Mouse (Mus musculus): ENCODE measurements around the gene Stoml2.

Gene Stoml2

DNA sequence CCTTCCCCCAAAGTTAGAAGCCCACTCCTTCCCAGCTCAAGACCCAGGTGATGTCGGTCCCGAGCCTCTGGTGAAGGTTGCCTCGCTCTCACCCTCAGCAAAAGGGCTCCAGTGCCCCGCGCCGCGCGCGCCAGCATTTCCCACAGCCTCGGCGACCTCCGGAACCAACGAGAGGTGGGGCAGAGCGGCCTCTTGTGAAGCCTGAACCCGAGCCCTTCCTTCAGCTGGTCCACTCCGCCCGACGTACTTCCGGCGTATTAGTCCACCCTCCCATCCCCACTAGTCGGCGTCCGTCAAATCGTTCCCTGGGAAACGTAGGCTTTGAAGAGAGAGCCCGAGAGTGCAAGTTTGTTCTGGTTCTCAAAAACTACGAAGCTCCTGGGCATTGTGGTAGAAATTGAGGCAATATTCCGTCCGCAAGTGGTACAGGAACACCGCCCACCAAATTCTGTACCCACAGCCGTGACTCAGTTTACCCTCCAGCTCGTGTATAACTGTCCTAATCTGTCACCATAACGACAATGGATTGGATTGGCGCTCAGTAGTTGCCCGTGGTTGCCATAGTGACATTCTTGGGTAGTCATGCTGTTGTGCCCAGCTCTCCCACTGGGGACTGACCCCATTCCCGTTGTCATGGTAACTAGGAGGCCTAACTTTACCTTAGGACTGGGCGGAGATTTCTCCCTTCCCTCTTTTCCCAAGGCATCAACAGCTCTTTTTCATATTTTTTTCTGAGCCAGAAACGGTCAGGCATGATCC is at the start of gene Stoml2:
Gene Stoml2 (minus strand): TSS at position 474 of the 759 bp plus-strand sequence.
- peak; percentile 93 for DNase-seq (ENCODE audit: low spot score)

DNA sequence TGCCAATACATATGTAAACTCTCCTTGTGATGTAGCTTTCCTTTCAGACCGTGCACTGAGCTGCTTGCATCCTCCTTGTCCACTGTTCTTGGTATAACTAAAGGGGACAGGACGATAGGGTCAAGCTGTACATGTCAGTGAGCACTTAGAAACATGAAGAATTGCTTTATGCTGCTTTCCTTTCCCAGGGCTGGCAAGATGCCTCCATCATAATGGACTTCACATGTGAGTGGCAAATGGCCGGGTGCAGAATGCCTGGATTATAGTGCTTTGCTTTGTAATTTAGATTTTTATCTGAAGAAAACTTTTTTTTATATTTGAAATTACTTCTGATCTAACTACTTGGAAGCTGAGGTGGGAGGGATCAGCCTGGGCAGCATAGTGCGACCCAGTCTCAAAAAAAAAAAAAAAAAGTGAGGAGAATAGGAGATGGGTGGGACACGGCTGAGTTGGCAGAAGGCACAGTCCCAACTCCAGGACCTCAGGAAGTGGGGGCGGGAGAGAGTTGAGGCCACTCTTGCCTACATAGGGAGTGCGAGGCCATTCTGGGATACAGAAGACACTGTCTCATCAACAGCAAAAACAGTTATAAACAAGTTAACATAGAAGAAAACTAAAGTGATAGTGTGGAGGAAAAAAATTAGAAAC is 46.7 kb upstream of the Stoml2 start:
- DNase-seq (ENCODE audit: low spot score), result no peak

DNA sequence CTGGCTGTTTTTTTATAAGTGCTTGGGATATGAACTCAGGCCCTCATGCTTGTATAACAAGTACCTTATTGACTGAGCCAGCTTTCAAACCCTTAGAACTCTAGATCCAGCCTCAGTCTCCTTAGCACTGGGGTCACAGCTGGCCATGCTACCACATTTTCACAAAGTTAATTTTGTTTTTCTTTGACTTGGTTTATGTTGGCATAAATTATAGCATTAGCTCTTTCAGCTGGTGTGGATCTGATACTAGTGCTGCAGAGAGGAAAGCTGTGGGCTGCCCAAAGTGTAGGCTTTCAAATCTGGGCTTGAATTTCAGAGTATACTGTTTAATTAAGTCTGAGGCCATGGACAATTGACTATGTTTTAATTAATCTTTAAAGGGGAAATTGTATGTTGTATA is 43.4 kb upstream of the Stoml2 start:
- no peak for DNase-seq (ENCODE audit: low spot score)

DNA sequence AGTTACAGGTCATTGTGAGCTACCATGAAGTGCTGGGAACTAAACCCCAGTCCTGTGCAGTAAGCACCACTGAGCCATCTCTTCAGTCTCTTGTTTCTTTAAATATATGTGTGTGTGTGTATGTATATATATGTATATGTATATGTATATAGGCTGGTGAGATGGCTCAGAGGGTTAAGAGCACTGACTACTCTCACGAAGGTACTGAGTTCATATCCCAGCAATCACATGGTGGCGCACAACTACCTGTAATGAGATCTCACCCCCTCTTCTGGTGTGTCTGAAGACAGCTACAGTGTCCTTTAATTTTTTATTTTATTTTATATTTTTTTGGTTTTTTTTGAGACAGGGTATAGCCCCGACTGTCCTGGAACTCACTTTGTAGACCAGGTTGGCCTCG is 34.0 kb upstream of the Stoml2 start:
- DNase-seq (ENCODE audit: low spot score), result no peak

DNA sequence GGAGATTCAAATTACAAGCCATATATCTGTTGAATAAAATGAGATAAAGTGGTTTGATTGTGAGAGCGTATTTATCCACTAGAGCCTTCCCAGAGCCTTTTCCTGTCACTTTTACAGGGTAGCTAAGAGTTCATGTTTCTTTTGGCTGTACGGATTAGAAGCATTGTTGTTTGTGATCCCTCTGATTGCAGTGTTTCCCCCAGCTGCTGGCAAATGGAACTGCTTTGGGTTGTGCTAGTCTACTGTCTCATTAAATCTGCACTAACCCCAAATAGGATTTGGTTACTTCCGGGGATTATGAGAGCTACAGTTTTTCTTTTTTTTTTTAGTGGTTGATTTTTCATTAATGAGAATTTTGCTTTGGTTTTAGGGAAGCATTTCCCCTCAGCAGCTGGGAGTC is 28.8 kb upstream of the Stoml2 start:
- DNase-seq (ENCODE audit: low spot score), result no peak

DNA sequence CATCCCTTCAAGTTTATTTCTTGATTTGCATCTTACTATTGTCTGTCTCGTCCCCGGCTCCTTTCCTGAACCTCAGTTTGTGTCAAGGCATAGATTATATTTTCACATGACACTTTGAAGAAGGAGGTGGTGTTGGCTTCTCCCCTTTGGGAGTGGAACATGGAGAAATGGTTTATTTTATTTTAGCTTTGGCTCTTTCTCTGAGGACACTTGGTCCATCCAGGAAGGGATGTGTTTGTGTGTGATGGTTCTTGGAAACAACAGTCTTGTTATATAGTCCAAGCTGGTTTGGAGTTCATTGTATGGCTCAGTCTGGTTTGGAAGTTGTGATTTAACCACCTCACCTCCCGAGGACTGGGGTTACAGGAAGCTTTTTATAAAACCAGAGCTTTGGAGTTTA is 28.2 kb upstream of the Stoml2 start:
- no peak for DNase-seq (ENCODE audit: low spot score)

DNA sequence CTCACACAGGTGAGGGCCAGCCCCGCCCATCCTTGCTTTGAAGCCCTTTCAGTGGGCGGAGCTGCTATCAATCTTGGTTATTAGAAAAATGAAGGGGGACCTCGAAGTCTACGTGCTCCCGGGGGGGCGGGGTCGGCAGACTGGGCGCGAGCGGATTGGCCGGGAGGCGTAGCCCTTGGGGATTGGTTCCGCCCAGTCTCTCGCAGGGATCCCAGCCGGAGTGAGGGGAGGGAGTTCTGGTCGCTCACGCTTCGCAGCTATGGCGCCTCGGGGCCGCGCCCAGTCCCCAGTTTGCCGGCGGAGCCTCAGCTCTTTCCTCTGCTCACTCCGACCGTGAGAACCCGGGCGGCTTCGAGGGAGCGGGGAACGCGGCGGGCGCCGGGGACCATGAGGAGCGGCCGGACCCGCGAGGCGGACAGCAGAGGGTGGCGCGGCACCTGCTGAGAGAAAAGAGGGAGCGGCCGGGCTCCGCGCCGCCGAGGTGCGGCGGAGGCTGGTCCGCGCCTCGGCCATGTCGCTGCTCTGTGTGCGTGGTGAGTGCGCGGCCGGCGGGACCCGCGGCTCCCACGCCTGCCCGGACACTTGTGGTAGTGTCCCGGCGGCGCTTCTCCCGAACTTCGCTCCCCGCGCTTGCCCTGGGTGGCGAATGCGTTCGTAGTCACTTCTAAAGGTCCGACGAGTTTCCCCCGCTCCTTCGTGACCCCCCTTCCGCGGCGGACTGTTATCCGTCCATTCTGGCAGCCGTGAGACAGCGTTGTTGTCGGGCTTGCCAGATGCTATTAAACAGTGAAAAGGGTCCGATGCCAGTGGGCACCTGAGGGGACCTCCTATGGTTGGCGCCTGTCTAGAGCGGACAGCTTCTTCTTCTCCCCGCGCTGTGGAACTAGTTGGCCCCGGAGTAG is 27.5 kb upstream of the Stoml2 start, which contains the start of gene Unc13b:
Gene Unc13b (plus strand): TSS at position 201 of the 902 bp plus-strand sequence.
- DNase-seq (ENCODE audit: low spot score), result peak; percentile 94

DNA sequence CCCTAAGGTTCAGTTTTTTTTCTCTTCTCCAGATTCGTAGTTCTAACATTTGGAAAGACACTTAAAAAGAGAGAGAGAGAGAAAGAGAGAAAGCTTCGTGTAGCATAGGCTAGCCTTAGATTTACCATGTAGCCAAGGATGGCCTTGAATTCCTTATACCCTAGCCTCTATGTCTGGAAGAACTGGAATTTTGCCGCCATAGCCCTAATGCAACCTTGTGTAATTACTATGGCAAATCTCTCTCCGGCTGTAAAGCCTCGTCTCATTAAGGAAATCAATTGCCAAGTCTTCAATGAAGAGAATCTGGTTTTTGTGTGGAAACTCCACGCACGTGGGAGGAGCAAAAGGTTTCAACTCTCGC is 26.9 kb upstream of the Stoml2 start:
- DNase-seq (ENCODE audit: low spot score), result no peak

DNA sequence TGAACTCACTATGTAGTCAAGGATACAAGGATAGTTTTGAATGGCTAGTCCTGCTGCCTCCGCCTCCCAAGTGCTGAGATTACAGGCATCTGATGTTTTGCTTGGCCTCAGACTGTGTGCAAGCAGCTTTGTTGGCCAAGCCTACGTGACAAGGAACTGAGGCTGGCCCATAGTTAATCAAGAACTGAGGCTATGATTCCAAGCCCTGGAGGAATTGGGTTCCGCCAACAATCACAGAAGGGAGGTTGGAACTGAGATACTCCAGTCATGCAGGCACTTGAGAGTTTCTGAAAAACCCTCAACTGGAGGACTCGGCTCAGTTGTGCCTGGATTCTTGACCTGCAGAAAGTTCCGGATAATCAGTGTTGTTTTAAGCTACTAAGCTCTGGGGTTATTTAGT is 26.1 kb upstream of the Stoml2 start:
- no peak for DNase-seq (ENCODE audit: low spot score)

DNA sequence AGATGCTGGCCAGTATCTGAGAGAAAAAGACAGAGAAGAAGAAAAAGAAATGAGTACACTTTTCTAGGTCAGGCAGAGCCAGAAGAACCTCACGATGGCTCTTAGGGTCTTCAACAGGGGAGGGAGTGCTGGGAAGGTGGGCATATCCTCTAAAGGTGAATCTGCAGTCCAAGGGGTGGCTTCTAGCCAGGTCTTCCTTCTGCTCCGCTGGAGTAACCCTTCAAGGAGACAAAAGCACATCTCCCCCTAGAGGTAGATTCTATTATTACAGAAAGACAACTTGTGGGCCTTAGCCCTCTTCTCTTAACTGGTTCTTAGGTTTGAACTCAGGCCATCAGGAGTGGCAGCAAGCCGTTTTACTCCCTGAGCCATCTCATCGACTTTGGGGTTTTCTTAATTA is 21.1 kb upstream of the Stoml2 start:
- DNase-seq (ENCODE audit: low spot score), result no peak

DNA sequence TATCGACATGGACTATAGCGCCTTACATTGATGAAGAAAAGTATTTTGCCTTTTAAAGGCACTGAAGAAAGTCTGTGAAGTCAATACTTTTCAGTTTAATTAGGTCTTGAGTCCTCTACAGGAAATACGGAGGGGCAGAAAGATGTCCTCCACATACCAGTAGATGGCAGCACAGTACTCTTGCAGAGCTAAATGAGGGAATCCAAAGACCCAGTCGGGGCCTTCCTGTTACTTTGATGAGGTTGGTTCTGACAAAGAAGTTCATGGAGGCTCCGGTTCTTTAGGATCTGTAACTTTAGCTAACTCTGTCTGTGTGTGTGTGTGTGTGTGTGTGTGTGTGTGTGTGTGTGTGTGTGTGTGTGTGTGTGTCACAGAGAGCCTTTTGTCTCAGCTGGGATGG is 15.7 kb upstream of the Stoml2 start:
- peak; percentile 79 for DNase-seq (ENCODE audit: low spot score)

DNA sequence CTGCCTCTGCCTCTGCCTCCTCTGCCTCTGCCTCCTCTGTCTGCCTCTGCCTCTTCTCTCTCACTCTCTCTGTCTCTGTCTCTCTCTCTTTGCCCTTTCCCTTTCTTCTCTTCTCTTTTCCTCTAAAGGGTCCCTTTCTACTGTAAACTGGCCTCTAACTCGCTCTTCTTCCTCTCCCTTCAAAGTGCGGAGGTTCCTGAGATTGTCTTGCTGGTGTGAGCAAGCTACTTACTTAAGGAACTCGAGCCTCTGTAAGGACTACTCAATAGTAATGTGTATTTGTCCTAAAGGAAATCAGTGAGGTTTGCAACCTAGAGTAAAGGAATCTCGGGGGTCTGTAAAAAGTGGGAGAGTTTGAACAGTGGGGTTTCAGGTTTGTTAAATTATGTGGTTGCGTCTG is 15.1 kb upstream of the Stoml2 start:
- DNase-seq (ENCODE audit: low spot score), result no peak

DNA sequence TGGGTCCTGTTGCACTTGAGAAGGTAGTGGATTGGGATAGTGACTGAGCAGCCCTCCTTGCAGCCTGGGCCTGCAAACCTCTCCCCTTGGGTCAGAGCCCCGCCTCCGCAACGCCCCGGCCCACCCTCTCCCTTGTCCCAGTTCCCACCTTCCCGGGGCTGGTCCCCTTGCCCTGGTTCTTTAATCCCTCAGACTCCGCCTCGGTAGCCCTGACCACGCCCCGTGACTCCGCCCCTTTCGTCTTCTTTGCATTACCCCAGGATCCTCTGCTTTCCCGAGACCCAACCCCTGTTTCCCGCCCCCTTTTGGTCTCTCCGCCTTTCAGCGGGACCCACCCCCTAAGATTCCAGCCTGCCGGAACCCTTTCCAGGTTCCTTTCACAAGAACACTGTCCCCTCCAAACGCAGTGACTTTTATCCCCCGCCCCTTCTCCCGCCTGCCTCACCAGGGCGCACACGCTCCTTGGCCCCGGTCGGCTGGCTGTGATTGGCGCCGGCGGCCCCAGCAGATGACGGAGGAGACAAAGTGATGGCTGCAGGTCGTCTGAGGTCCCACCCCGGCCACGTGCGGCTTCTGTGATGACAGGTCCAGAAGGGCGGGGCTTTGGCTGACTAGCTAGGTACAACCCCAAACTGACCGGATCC is 14.3 kb upstream of the Stoml2 start, which contains the start of gene Fam214b:
Gene Fam214b (minus strand): TSS at position 562 of the 644 bp plus-strand sequence.
- peak; percentile 100 for DNase-seq (ENCODE audit: low spot score)

DNA sequence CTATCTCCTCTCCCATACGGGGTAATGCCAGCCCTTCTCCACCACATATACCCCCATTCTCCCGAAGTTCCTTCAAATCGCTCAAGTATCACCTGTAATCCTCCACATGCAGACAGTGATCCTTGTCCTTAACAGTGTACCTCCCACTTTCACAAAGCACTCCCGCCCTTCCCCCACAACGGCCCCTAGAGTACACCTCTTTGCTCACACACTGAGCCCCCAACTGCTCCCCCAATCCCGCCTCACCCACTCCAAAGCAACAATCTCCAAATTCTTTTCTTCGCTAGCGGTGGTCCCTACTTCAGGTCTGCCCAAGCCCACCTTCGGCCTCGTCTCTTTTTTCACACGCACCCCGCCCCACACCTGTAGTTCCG is 13.8 kb upstream of the Stoml2 start:
- DNase-seq (ENCODE audit: low spot score), result no peak

DNA sequence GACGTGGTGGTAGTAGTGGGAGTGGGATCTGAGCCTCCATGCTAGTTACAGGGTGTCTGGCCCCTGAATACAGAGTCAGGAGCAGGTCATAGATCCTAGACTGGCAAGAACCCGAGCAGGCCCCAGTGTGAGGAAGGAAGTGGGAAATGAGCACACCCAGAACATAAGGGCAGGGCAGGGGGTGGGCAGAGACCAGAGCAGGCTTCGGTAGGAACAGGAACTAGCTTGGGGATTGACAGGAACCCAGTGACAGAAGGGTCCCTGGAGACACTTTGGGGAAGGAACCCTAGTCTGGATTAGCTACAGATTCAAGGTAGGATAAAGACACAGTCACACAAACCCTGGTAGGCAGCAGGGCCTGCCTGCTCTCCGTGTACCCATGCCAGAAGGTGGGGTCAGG is 13.2 kb upstream of the Stoml2 start:
- peak; percentile 31 for DNase-seq (ENCODE audit: low spot score)

DNA sequence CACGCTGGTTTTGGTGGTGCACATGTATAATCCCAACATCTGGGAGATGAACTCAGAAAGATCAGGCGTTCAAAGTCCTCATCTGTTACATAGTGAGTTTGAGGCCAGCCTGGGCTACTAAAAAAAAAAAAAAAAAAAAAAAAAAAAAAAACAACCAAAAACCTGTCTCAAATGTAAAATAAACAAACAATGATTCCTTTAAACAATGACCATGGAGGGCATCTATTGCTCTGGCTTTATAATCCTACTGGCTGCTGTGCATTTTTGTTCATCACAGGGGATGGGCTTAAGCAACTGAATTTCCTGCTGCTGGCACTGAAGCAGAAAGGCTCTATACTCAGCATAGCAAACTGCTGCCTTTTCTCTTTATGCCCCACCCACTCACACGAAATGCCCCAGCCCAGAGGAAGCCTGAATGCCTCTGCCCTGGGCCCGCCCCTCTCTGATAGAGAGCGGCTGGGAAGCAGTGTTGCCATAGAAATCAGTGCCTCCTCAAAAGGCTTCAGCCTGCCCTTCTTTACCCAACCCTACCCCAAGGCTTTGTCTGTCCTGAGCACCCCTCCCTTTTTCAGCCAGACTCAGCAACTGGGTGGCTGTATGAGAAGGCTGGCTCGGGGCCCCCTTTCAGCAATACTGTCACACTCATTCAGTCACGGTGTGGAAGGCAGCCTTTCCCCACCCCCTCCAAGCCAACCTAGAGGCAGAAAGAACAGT is 12.3 kb upstream of the Stoml2 start:
- peak; percentile 70 for DNase-seq (ENCODE audit: low spot score)

DNA sequence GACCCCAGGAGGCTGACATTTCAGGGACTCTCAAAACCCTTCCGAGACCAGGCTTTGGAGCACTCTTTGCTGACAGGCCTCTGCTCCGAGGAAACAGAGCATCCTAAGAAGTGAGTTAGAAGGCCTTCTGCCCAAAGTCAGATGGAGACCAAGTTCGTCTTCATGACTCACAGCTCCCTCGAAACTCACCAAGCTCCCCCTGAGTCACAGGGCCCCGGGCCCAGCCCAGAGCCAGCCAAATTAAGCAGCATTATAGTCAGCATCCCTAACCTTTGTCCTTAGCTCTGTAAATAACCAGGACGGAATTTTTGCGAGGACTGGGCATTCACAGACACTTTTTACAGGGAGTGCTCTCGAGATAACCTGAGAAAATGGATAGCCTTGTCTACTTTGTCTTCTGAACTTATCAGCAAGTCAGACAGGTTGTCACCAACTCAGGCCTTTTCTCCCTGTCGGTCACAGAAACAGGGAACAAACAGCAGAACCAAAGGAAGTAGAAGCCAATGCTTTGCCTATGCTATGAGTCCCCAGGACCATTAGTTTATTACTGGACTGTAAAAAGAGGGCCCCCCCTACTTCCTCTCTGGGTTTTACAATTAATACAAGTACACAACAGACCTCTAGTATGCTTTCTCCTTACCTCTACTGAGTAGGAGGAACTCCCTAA is 9.5 kb upstream of the Stoml2 start:
- no peak for DNase-seq (ENCODE audit: low spot score)

DNA sequence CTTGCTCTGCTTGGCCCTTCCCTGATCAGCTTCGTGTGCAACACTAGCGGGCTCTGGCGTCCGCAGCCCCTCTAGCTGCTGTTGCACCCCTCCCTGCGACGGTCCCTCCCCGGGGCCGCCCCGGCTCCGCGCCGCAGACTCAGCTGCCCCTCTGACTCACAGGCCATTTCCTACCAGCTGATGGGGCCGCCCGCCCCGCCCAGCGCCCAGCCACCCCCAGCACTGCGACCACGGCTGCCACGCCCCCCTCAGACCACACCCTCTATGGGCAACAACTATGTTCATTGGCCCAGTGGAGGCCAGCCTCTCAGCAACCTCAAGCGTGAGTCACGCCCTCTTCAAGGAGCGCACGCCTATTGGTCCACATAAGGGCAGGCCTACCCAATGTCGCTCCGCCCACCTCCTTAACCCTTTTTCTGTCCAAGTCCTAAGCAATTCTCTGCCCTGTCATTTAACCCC is 8.6 kb upstream of the Stoml2 start:
- DNase-seq (ENCODE audit: low spot score), result peak; percentile 97

DNA sequence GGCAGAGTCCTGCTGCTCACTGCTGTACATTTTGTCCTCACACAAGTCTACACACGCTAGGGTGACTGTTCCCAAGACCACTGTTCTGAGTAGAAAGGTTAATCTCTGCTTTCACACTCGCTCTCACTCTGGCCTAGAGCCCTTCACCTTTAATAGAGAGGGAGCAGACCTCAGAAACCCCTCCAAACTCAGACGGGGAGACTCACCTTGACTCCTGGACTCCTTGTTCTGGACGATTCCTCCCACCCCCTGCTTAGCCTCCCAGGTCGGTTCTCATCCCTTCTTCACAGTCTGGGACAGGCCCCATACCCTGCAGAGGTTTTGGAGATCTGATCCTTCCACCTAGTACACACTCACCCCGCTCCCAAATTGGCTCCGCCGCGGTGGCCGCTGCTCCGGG is 8.1 kb upstream of the Stoml2 start:
- no peak for DNase-seq (ENCODE audit: low spot score)

DNA sequence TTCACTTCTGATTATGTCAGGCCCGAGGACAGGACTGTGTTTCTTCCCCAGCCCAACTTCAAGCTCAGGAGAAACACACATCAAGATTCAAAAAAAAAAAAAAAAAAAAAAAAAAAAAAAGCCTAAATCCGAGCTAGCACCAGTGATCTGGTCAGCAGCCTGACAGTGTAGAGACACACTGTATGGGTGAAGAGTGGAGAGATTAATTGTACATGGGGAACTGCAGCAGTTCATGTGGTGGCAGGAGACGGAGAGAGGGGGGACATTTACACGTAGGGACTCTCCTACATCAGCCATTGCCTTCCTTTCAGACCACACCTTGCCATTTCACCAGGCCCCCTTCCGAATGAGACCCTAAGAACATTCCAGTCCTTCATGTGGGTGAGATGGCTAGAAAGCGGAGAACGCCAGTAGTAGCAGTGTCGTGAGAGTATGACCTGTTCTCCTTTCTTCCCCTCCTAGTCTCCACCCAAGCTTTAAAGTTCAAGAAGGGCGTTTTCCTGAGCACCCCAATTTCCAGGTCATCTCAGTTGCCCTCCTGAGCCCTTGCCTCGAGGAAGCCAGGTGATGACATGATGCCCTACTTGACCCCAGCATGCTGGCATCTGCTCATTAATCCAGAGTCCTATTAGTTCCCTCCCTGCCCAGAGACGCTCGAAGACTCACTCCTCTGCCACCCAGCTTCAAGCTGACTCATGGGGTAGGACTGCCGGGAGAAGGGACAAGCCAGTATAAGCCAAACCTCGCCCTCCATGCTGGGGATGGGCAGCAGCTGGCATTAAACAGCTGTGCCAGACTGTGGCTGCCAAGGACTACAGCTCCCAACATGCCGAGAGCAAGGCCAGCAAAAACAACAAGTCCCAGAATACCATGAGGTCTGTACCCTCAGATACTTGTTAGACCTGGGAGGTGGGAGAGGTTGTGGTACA is 7.3 kb upstream of the Stoml2 start:
- DNase-seq (ENCODE audit: low spot score), result peak; percentile 65

Data from urinary bladder, postnatal 14 days (tissue).